Mouse (Mus musculus) heart, postnatal 0 days (tissue): ENCODE results near the gene Hfe2. TPM values are rescaled to one million over a fixed set of nuclear protein-coding genes. Genes with fewer than 3 reads are reported as not detected.
A peak's percentile ranks its signal among the peaks of the same experiment; 100 is the strongest.

Source experiments
- ATAC-seq: fragments of 200-750 bp; cut with Nextera tagmentation; 2 replicates; pipeline ENCODE4 v1.8.0; 2017; ENCODE audit warnings: low read depth, moderate number of reproducible peaks, moderate library complexity; ENCODE audit not compliant: insufficient read depth
- DNase-seq: peaks from one replicate; pipeline ENCODE4 v3.0.0-alpha.2; 2016; ENCODE audit warnings: low spot score
- H3K27ac ChIP-seq: fragments of 300-500 bp; sonication (generic); 2 replicates; pipeline ENCODE4 v1.5.1; 2014; ENCODE audit warnings: low read depth, mild to moderate bottlenecking
- H3K27me3 ChIP-seq: fragments of 300-500 bp; sonication (generic); 2 replicates; pipeline ENCODE4 v1.6.1; 2014; ENCODE audit warnings: low read length, mixed read lengths; ENCODE audit not compliant: control insufficient read depth, insufficient read depth
- H3K36me3 ChIP-seq: fragments of 300-500 bp; sonication (generic); replicated peaks from 2 replicates; pipeline ENCODE4 v1.6.1; 2014; ENCODE audit warnings: low read length, mixed read lengths; ENCODE audit not compliant: control insufficient read depth, insufficient read depth
- H3K4me1 ChIP-seq: fragments of 300-500 bp; sonication (generic); 2 replicates; pipeline ENCODE4 v1.6.1; 2014; ENCODE audit warnings: antibody characterized with exemption; ENCODE audit not compliant: control insufficient read depth, insufficient read depth
- H3K4me2 ChIP-seq: fragments of 300-500 bp; sonication (generic); 2 replicates; pipeline ENCODE4 v1.6.1; 2014; ENCODE audit warnings: low read depth, mild to moderate bottlenecking, low read length, moderate library complexity
- H3K4me3 ChIP-seq: fragments of 300-500 bp; sonication (generic); 2 replicates; pipeline ENCODE4 v1.5.1; 2014; ENCODE audit warnings: low read depth, low read length
- H3K9ac ChIP-seq: fragments of 300-500 bp; sonication (generic); replicated peaks from 2 replicates; pipeline ENCODE4 v1.6.1; 2014; ENCODE audit warnings: low read depth, low read length, mixed read lengths
- H3K9me3 ChIP-seq: fragments of 300-500 bp; sonication (generic); replicated peaks from 2 replicates; pipeline ENCODE4 v1.6.1; 2016; ENCODE audit warnings: low read length; ENCODE audit not compliant: control insufficient read depth
- CTCF ChIP-seq: IDR thresholded peaks from 2 replicates; pipeline ENCODE4 v1.5.1; 2016; ENCODE audit warnings: antibody characterized with exemption, control low read depth, low read depth
- EP300 ChIP-seq: IDR thresholded peaks from 2 replicates; pipeline ENCODE4 v1.6.1; 2016; ENCODE audit warnings: antibody characterized with exemption, low read depth
- WGBS: fragments of 180-500 bp; shearing (Covaris S2); extraction: QIAGEN DNeasy Blood & Tissue Kit; methylation state at CpG from one replicate; pipeline ENCODE4 v1.1.7; 2014; 5-methylcytosine and 5-hydroxymethylcytosine counted together
- polyA plus RNA-seq: library from polyadenylated mRNA; unstranded; fragments of >200 nt; fragmentation: Nextera tagmentation; extraction: Ambion mirVana; gene quantifications from 2 replicates; pipeline ENCODE4 v1.2.1, GENCODE M21; 2015
- total RNA-seq: library from RNA; depleted of rRNA; stranded (reverse); fragments of >200 nt; gene quantifications from 2 replicates; pipeline ENCODE4 v1.2.3, GENCODE M21; 2014; ENCODE audit warnings: low replicate concordance

Gene Hfe2
- total and polyA plus RNA-seq, 2 experiments from 2014 or later = 25.9 to 81.3 TPM

- TF ChIP-seq EP300 = peak; percentile 35; the same call in 1 of the 2 replicates
- TF ChIP-seq CTCF = no peak
- Histone ChIP-seq H3K4me2 (peak overlapping the region; percentile 84), H3K4me1 (peaks cover 22% of the 10 kb centered on the region; the same call in 1 of the 2 replicates), H3K4me3 (peak overlapping the region; percentile 73), H3K27me3 (no peaks in the 10 kb centered on the region), H3K9ac (peak overlapping the region; percentile 96), H3K27ac (peak overlapping the region; percentile 96), H3K9me3 (no peaks in the 10 kb centered on the region), H3K36me3 (peaks cover 30% of the 10 kb centered on the region)
- DNase-seq (peak; percentile 30), ATAC-seq (no peak)
- WGBS = 2% methylated on average over 10 of the region's 10 CpGs
Measured at GRCm38 (mm10) chr3:96558668-96559196, 33.8 kb downstream of the Hfe2 start.

DNA sequence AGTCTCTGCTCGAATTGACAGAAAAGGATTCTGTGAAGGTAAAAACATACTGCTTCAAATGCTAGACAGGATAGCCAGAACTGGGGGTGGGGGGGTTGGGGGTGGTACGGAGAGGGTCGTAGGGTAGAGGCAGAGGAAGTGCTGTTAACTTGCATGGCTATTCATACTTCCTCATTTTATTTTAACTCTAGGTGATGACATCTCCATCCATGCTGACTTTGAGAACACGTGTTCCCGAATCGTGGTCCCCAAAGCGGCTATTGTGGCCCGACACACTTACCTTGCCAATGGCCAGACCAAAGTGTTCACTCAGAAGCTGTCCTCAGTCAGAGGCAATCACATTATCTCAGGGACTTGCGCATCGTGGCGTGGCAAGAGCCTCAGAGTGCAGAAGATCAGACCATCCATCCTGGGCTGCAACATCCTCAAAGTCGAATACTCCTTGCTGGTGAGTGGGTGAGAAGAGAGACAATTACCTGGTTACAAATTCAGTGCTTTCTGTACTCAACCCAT lies 34.5 kb downstream of the Hfe2 start:
- Histone ChIP-seq H3K4me2 (peak overlapping the region; percentile 84), H3K4me3 (peak overlapping the region; percentile 73), H3K9ac (peak overlapping the region; percentile 96), H3K36me3 (peaks cover 30% of the 10 kb centered on the region), H3K4me1 (peaks cover 24% of the 10 kb centered on the region), H3K27ac (peak overlapping the region; percentile 96), H3K9me3 (no peaks in the 10 kb centered on the region), H3K27me3 (no peaks in the 10 kb centered on the region)
- DNase-seq = peak; percentile 56
- TF ChIP-seq CTCF (no peak), EP300 (no peak; the same call in 1 of the 2 replicates)
- 5% methylated on average over 12 of the region's 12 CpGs for WGBS
- ATAC-seq = no peak

DNA sequence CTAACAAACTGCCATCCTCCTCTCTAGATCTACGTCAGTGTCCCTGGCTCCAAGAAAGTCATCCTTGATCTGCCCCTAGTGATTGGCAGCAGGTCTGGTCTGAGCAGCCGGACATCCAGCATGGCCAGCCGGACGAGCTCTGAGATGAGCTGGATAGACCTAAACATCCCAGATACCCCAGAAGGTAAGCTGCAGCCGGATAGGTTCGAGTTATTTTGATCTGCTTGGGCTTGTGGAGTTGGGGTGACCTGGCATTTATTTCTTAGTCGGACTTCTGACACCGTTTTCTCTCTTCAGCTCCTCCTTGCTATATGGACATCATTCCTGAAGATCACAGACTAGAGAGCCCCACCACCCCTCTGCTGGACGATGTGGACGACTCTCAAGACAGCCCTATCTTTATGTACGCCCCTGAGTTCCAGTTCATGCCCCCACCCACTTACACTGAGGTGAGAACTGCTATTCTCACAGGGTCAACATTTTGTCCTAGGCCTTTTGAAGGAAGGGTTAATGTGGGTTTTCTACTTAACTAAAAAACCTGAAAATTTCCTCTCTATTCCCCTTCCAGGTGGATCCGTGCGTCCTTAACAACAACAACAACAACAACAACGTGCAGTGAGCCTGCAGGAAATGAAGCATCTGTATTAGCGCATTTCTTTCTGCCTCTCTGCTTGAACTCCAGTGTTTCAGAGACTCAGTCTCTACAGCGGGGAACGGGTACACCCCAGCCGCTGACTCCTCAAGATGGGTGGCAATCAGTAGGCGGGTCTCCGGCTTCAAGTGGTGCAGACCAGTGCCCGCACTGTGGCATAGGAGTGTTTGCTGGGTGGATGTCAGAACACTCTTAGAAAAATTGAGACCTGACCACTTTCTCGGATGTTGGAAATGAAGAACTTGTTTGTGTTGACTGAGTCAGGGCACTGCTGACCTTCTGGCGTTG lies 35.2 kb downstream of the Hfe2 start:
- Histone ChIP-seq H3K36me3 (peaks cover 30% of the 10 kb centered on the region), H3K27me3 (no peaks in the 10 kb centered on the region), H3K27ac (peak overlapping the region; percentile 96), H3K9ac (peak overlapping the region; percentile 96), H3K4me1 (peaks cover 23% of the 10 kb centered on the region), H3K4me2 (peak overlapping the region; percentile 84), H3K4me3 (peak overlapping the region; percentile 73), H3K9me3 (no peaks in the 10 kb centered on the region)
- WGBS = 13% methylated on average over 23 of the region's 23 CpGs
- TF ChIP-seq CTCF (no peak), EP300 (peak; percentile 79; the same call in 1 of the 2 replicates)
- no peak for ATAC-seq
- DNase-seq = no peak

GRCm38 (mm10) chr3:96560881-96561668 lies 36.1 kb downstream of the Hfe2 start:
- Histone ChIP-seq H3K9me3 (no peaks in the 10 kb centered on the region), H3K27ac (peak overlapping the region; percentile 96), H3K36me3 (peaks cover 30% of the 10 kb centered on the region), H3K9ac (peak overlapping the region; percentile 96), H3K4me1 (peaks cover 22% of the 10 kb centered on the region), H3K4me3 (peak overlapping the region; percentile 73), H3K27me3 (no peaks in the 10 kb centered on the region), H3K4me2 (peak overlapping the region; percentile 84)
- no peak for DNase-seq
- no peak for ATAC-seq
- 39% methylated on average over 9 of the region's 9 CpGs for WGBS
- TF ChIP-seq CTCF (no peak), EP300 (no peak; the same call in 1 of the 2 replicates)
